Mouse (Mus musculus): ENCODE data around the gene Catsperd. TPM values are rescaled to one million over a fixed set of nuclear protein-coding genes. Genes with fewer than 3 reads are reported as not detected.

Gene Catsperd
- total RNA-seq, 2 experiments from 2014 or later, result 2.4 to 2.7 TPM

GRCm38 (mm10) chr17:56706515-56706914 is 78.6 kb downstream of the Catsperd start:
- DNase-seq (ENCODE audit: low spot score in 2 of 2), result no peak

- DNase-seq (ENCODE audit: low spot score in 2 of 2), result no peak
Measured at GRCm38 (mm10) chr17:56708692-56709091, 80.7 kb downstream of the Catsperd start.

GRCm38 (mm10) chr17:56709708-56710107 is 81.8 kb downstream of the Catsperd start:
- no peak for DNase-seq (ENCODE audit: low spot score in 2 of 2)

Other genes starting within 250 kb of the Catsperd start
- 100 to 1,000 TPM; 176 to 208 TPM for gene Ptprs, start 151.7 kb upstream of the Catsperd start, total RNA-seq (2021)
- not detected for gene Znrf4, start 115.7 kb upstream of the Catsperd start, total RNA-seq (2021)
- gene Gm20219, start 73.8 kb upstream of the Catsperd start, total RNA-seq (2021), result 1 to 10 TPM; 1.4 to 1.9 TPM
- gene Safb2, start 43.6 kb upstream of the Catsperd start, total RNA-seq (2021), result 100 to 1,000 TPM; 153 to 170 TPM
- gene Safb, start 43.3 kb upstream of the Catsperd start, total RNA-seq (2021), result 100 to 1,000 TPM; 168 to 177 TPM
- 100 to 1,000 TPM; 294 to 338 TPM for gene 2410015M20Rik, start 18.4 kb upstream of the Catsperd start, total RNA-seq (2021)
- 1,000 to 10,000 TPM; 1,222 to 1,358 TPM for gene Rpl36, start 14.7 kb upstream of the Catsperd start, total RNA-seq (2021)
- 100 to 1,000 TPM; 306 to 318 TPM for gene Lonp1, start 1.3 kb upstream of the Catsperd start, total RNA-seq (2021)
- 10 to 100 TPM; 88.1 to 89.6 TPM for gene Ranbp3, start 45.2 kb downstream of the Catsperd start, total RNA-seq (2021)
- 100 to 1,000 TPM; 244 to 256 TPM for gene Ndufa11, start 89.6 kb downstream of the Catsperd start, total RNA-seq (2021)
- 10 to 100 TPM; 31.4 to 34.4 TPM for gene Vmac, start 89.9 kb downstream of the Catsperd start, total RNA-seq (2021)
- gene Nrtn, start 129.4 kb downstream of the Catsperd start, total RNA-seq (2021), result 1 to 10 TPM; 4.1 to 5.2 TPM
- gene Dus3l, start 136.6 kb downstream of the Catsperd start, total RNA-seq (2021), result 10 to 100 TPM; 53.0 to 56.2 TPM
- gene Prr22, start 142.1 kb downstream of the Catsperd start, total RNA-seq (2021), result under 1 TPM; 0.76 to 0.90 TPM
- 1 to 10 TPM; 7.4 to 7.6 TPM for gene Rfx2, start 202.9 kb downstream of the Catsperd start, total RNA-seq (2021)
- gene Acsbg2, start 246.3 kb downstream of the Catsperd start, total RNA-seq (2021), result under 1 TPM in 1 of 2 experiments, not detected in 1; 0.25 TPM
- 1 to 10 TPM; 1.1 to 2.7 TPM for gene 1700061G19Rik, start 247.3 kb downstream of the Catsperd start, total RNA-seq (2021)

All from adrenal gland, postnatal 4 days (tissue).